Mouse (Mus musculus): Measurements from ENCODE around the gene Chtop. TPM values are rescaled to one million over a fixed set of nuclear protein-coding genes. Genes with fewer than 3 reads are reported as not detected.

The Chtop gene
- polyA plus RNA-seq (2016; fragmentation: Nextera tagmentation; extraction: Ambion mirVana), result 203 and 218 TPM in 2 replicates

DNA sequence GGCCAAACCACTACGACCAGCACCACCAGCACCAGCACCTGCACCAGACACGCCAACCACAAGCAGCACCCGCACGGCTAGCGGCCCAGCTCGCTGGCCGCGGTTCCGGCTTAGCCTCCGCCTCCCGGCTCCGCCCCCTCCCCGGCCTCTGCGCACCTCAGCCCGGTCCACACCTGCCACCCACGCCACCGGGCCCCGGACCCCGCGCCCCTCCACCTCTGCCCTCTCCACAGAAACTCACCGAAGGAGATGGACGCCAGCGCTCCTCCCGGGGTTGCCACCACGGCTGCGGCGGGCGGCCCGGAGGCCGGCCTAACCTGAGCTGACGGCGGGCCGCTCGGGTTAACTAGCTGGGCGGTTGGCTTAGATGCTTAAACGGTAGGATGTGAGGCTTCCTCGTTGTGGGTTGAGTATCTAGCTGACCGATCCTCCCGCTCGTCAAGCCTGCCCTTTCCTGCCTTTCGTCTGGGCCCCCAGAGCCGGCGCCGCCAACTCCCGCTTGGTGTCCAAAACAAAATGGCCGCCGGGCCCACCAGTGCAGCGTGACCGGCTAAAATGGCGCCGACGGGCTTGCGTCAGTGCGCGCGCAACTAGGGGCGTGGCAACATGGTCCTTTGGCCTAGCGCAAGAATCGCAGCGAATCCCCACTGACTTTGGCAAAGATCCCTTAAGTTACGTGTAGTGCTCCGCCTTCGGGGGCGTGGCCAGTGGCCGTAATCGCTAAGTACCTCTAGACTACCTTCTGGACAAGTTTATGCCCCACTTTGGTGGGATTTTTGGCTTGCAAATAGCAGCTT is at the start of gene Chtop:
Gene Chtop (minus strand): TSS at position 549 of the 797 bp plus-strand sequence.
- H3K9me3 ChIP-seq (replicated peaks), result no peaks in the 10 kb centered on the region
- H3K4me2 ChIP-seq (replicated peaks), result peak within 1 kb of the TSS; percentile 79
- H3K9ac ChIP-seq, result peak within 1 kb of the TSS; percentile 95
- peaks cover 32% of the 10 kb centered on the region for H3K36me3 ChIP-seq
- H3K27ac ChIP-seq, result peak within 1 kb of the TSS; percentile 94
- peaks cover 15% of the 10 kb centered on the region for H3K4me1 ChIP-seq
- peak; percentile 93 for ATAC-seq (ENCODE audit: low FRiP score)
- H3K4me3 ChIP-seq, result peak within 1 kb of the TSS; percentile 91
- under 1% methylated on average over 65 of the region's 66 CpGs for WGBS
- H3K27me3 ChIP-seq, result peaks cover 23% of the 10 kb centered on the region

DNA sequence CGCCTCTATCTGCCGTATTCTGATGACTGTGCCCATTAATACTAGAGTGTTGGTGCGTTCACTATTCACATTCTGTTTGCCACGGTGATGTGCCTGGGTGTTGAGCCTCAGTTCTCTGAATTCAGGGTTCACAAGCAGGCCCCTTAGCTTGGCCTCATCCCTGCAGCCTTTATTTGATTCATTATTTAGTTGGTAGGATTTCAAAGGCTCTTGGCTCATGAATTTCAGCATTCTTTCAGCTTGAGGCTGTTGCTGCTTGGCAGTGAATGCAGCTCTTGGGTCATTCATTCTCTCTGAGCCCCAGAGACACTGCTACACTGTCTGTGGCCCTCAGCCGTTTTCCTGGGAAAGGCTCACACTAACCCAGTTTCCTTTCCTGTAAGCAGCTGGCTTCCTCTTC is 46.7 kb upstream of the Chtop start:
- no peaks in the 10 kb centered on the region for H3K27me3 ChIP-seq
- no peaks in the 10 kb centered on the region for H3K4me1 ChIP-seq
- no peak overlapping the region for H3K27ac ChIP-seq
- H3K4me3 ChIP-seq, result no peak overlapping the region
- no peaks in the 10 kb centered on the region for H3K9me3 ChIP-seq (replicated peaks)
- H3K36me3 ChIP-seq, result no peaks in the 10 kb centered on the region
- peak; percentile 73; the same call in 1 of the 2 replicates for ATAC-seq (ENCODE audit: low FRiP score)
- H3K9ac ChIP-seq, result no peak overlapping the region
- H3K4me2 ChIP-seq (replicated peaks), result no peak overlapping the region
- 50% methylated on average over 5 of the region's 5 CpGs for WGBS

GRCm38 (mm10) chr3:90552231-90552630 is 42.9 kb upstream of the Chtop start:
- H3K9me3 ChIP-seq (replicated peaks), result no peaks in the 10 kb centered on the region
- H3K27ac ChIP-seq, result no peak overlapping the region
- no peak overlapping the region for H3K4me3 ChIP-seq
- no peaks in the 10 kb centered on the region for H3K27me3 ChIP-seq
- ATAC-seq (ENCODE audit: low FRiP score), result no peak
- 95% methylated on average over 2 of the region's 2 CpGs for WGBS
- no peaks in the 10 kb centered on the region for H3K36me3 ChIP-seq
- H3K9ac ChIP-seq, result no peak overlapping the region
- H3K4me1 ChIP-seq, result no peaks in the 10 kb centered on the region
- no peak overlapping the region for H3K4me2 ChIP-seq (replicated peaks)

- Histone ChIP-seq H3K9ac (no peak overlapping the region), H3K36me3 (no peaks in the 10 kb centered on the region), H3K27me3 (no peaks in the 10 kb centered on the region), H3K4me1 (no peaks in the 10 kb centered on the region), H3K27ac (no peak overlapping the region), H3K9me3 (replicated peaks) (no peaks in the 10 kb centered on the region), H3K4me2 (replicated peaks) (no peak overlapping the region), H3K4me3 (no peak overlapping the region)
- ATAC-seq (ENCODE audit: low FRiP score), result no peak
- 87% methylated on average over 2 of the region's 2 CpGs for WGBS
These were observed 41.1 kb upstream of the Chtop start for GRCm38 (mm10) chr3:90550421-90550790.

DNA sequence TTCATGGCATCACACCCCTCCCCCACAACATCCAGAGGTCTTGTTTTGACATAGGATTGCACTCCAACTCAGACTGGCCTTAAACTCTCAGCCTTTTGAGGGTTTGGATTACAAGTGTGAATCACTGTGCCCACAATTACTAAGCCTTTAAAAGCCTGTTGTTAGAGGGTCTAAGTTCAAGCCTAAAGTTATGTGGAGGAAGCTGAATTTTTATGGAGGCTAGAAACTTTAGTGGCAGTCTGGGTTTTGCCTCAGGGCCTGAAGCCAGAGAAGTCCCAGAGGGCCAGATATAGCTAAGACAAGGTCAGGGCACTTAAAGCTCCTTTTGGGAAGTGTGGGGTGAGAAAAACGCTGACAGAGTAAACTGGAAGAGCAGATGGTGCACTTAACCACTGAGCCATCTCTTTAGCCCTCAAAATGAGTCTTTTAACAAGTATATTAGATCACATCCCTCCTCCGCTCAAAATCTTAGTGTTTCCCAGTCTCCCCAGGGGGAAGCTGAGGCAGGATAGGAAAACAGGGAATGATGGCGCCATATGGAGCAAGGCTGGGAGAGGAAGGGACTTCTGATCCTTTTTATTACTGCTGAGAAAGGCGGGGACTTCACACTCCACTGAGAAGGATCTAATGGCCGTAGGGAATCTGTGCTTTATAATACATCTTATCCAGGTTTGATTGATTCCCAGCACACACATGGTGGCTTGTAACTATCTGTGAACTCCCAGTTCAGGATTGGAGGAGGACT is 40.5 kb upstream of the Chtop start:
- H3K27me3 ChIP-seq, result no peaks in the 10 kb centered on the region
- no peaks in the 10 kb centered on the region for H3K9me3 ChIP-seq (replicated peaks)
- WGBS, result 68% methylated on average over 5 of the region's 5 CpGs
- no peak overlapping the region for H3K4me3 ChIP-seq
- H3K4me2 ChIP-seq (replicated peaks), result no peak overlapping the region
- H3K27ac ChIP-seq, result no peak overlapping the region
- no peaks in the 10 kb centered on the region for H3K4me1 ChIP-seq
- no peaks in the 10 kb centered on the region for H3K36me3 ChIP-seq
- H3K9ac ChIP-seq, result no peak overlapping the region
- no peak for ATAC-seq (ENCODE audit: low FRiP score)

DNA sequence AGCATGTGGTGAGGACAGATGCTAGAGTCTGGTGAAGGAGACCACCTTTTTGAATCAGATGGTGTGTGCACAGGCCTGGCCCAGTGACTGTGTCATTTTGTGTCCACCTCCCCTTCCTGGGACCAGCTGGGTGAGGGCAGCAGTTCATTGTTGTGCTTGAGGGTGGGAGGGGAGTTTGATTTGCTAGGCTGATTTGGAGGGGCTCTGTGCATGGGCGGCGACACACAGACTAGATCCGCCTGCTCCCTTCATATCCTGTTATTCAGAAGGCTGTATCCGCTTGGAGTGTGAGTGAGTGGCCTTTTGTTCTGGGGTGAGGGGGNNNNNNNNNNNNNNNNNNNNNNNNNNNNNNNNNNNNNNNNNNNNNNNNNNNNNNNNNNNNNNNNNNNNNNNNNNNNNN is 31.6 kb upstream of the Chtop start:
- Histone ChIP-seq H3K9me3 (replicated peaks) (no peaks in the 10 kb centered on the region), H3K4me1 (peaks cover 16% of the 10 kb centered on the region), H3K27ac (peak overlapping the region; percentile 31; the same call in 1 of the 2 replicates), H3K4me3 (no peak overlapping the region), H3K4me2 (replicated peaks) (0 out of 2 replicates have a peak overlapping the region, but pooled peaks have one; percentile 16), H3K36me3 (no peaks in the 10 kb centered on the region), H3K9ac (0 out of 2 replicates have a peak overlapping the region, but pooled peaks have one; percentile 10), H3K27me3 (no peaks in the 10 kb centered on the region)
- WGBS, result 42% methylated on average over 4 of the region's 4 CpGs
- peak; percentile 71 for ATAC-seq (ENCODE audit: low FRiP score)

- Histone ChIP-seq H3K4me2 (replicated peaks) (no peak overlapping the region), H3K27me3 (no peaks in the 10 kb centered on the region), H3K9ac (no peak overlapping the region), H3K9me3 (replicated peaks) (no peaks in the 10 kb centered on the region), H3K4me1 (peaks cover 16% of the 10 kb centered on the region), H3K4me3 (no peak overlapping the region), H3K27ac (no peak overlapping the region), H3K36me3 (no peaks in the 10 kb centered on the region)
- whole genome bisulfite sequencing, result 69% methylated on average over 5 of the region's 5 CpGs
- no peak for ATAC-seq (ENCODE audit: low FRiP score)
These were observed 28.6 kb upstream of the Chtop start for GRCm38 (mm10) chr3:90537905-90538296.

DNA sequence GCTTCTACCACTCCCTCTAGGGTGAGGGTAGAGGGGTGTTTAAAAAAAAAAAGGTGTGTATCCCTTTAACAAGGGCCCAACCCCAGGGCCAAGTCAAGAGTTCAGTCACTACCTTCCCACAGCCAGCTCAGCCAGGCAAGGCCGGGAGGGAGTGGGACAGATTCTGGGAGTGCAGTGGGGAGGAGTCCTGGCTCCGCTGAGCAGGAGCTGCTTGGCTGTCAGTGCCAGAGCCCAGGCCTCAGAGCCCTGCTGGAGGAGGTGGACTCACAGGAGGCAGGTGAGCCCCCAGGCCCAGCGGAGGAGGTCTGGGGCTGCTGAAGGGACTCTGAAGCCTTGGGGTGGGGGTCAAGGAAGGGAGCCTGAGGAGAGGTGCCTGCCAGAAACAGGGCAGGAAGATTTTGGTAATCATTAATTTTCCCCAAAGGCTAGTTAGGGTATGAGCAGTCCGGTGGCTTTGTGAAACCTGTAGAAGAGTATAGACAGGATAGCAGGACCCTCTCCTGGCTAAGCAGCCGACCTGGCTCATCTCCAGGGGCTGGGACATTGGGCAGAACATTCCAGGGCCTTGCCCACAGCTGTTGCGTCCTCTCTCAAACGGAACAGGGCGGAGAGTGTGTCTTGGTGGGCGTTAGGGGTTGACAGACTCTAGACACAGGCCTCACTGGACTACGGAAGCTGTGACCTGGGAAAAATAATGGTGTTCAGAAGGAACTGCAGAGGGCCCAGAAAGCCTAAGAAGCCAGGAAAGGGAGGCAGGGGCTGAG is 28.0 kb upstream of the Chtop start, which contains the start of gene S100a16:
Gene S100a16 (plus strand): TSS at position 114 of the 764 bp plus-strand sequence.
- no peak within 1 kb of the TSS for H3K27ac ChIP-seq
- no peaks in the 10 kb centered on the region for H3K27me3 ChIP-seq
- no peak within 1 kb of the TSS for H3K4me2 ChIP-seq (replicated peaks)
- no peak within 1 kb of the TSS for H3K9ac ChIP-seq
- ATAC-seq (ENCODE audit: low FRiP score), result no peak
- no peaks in the 10 kb centered on the region for H3K36me3 ChIP-seq
- no peak within 1 kb of the TSS for H3K4me3 ChIP-seq
- no peaks in the 10 kb centered on the region for H3K9me3 ChIP-seq (replicated peaks)
- WGBS, result 40% methylated on average over 10 of the region's 10 CpGs
- peaks cover 13% of the 10 kb centered on the region for H3K4me1 ChIP-seq

DNA sequence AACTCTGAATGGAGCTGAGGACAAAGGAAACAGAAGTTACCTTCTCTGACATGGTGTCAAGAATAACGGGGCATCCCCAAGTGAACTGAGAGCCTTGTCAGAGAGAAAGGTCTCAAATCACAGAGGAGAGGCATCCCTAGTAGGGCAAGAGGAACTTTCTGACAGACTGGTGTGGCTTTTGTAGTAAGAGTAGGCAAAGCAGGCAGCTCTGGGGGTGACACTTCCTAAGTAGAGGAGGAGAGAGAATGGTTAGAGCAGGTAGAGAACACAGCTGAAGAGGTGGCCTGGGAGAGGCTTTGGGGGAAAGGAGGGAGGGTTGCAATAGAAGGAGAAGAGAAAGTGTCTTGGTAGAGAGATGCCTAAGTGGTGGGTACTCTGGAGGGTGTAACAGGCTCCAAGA is 26.1 kb upstream of the Chtop start:
- no peak for ATAC-seq (ENCODE audit: low FRiP score)
- H3K4me1 ChIP-seq, result no peaks in the 10 kb centered on the region
- 80% methylated on average over 1 of the region's 1 CpGs for WGBS
- no peak overlapping the region for H3K4me3 ChIP-seq
- no peaks in the 10 kb centered on the region for H3K9me3 ChIP-seq (replicated peaks)
- H3K36me3 ChIP-seq, result no peaks in the 10 kb centered on the region
- no peak overlapping the region for H3K9ac ChIP-seq
- H3K27ac ChIP-seq, result no peak overlapping the region
- no peak overlapping the region for H3K4me2 ChIP-seq (replicated peaks)
- H3K27me3 ChIP-seq, result no peaks in the 10 kb centered on the region

DNA sequence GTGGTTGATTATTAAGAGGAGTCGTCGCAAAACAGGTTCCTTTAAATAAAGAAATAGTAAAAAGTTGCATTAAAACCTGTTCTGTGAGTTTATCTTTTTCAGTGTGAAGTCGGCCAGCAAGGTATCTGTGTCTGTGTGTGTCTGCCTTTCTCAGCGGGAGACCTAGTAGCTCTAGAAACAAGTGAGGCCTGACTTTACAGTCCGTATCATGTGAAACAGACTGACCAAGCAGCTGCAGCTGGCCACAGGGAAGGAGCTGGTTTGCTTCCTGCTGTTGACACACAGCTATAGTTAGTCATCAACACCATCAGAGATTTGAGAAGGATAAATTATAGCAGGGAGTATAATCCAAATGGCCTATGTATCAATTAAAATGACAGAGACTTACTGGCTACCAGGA is 22.4 kb upstream of the Chtop start:
- H3K27ac ChIP-seq, result no peak overlapping the region
- H3K9ac ChIP-seq, result no peak overlapping the region
- no peak for ATAC-seq (ENCODE audit: low FRiP score)
- H3K4me1 ChIP-seq, result no peaks in the 10 kb centered on the region
- H3K4me2 ChIP-seq (replicated peaks), result no peak overlapping the region
- H3K9me3 ChIP-seq (replicated peaks), result no peaks in the 10 kb centered on the region
- no peak overlapping the region for H3K4me3 ChIP-seq
- 0 out of 2 replicates have a peak, but pooled peaks cover 1% of the 10 kb centered on the region for H3K27me3 ChIP-seq
- no peaks in the 10 kb centered on the region for H3K36me3 ChIP-seq
- WGBS, result 64% methylated on average over 5 of the region's 5 CpGs

- Histone ChIP-seq H3K27ac (no peak overlapping the region), H3K4me1 (no peaks in the 10 kb centered on the region), H3K9me3 (replicated peaks) (no peaks in the 10 kb centered on the region), H3K9ac (no peak overlapping the region), H3K4me2 (replicated peaks) (no peak overlapping the region), H3K27me3 (0 out of 2 replicates have a peak, but pooled peaks cover 4% of the 10 kb centered on the region), H3K36me3 (no peaks in the 10 kb centered on the region), H3K4me3 (no peak overlapping the region)
- ATAC-seq (ENCODE audit: low FRiP score), result no peak
- WGBS, result 87% methylated on average over 7 of the region's 7 CpGs
These were observed 18.1 kb upstream of the Chtop start for GRCm38 (mm10) chr3:90527291-90527873.

GRCm38 (mm10) chr3:90526580-90526979 is 17.3 kb upstream of the Chtop start, which contains the start of gene S100a14:
TSS of gene S100a14 (plus strand) at chr3:90526856.
- H3K9me3 ChIP-seq (replicated peaks), result no peaks in the 10 kb centered on the region
- 0 out of 2 replicates have a peak, but pooled peaks cover 4% of the 10 kb centered on the region for H3K27me3 ChIP-seq
- H3K4me2 ChIP-seq (replicated peaks), result no peak within 1 kb of the TSS
- H3K4me1 ChIP-seq, result no peaks in the 10 kb centered on the region
- no peak within 1 kb of the TSS for H3K4me3 ChIP-seq
- H3K9ac ChIP-seq, result no peak within 1 kb of the TSS
- H3K27ac ChIP-seq, result no peak within 1 kb of the TSS
- H3K36me3 ChIP-seq, result no peaks in the 10 kb centered on the region
- no peak for ATAC-seq (ENCODE audit: low FRiP score)
- WGBS, result 72% methylated on average over 5 of the region's 5 CpGs
